Mouse (Mus musculus) granulocyte monocyte progenitor cell, adult 5-6 weeks (primary cell): ENCODE measurements at regions not wholly inside any gene's neighbourhood (a gene's known extent, or its start where the extent isn't known, plus 50 kb on each side); places are given as distances from the start of the nearest gene placed in this dataset.

Experiments used
- ATAC-seq: replicated peaks from 2 replicates; pipeline ENCODE4 v1.8.0; 2016; ENCODE audit warnings: mild to moderate bottlenecking, moderate TSS enrichment, inconsistent platforms; ENCODE audit not compliant: poor library complexity, severe bottlenecking

GRCm38 (mm10) chr15:67048621-67049020, 547.9 kb upstream of the Lrrc6 start:
- ATAC-seq, result peak; percentile 91

GRCm38 (mm10) chr15:67048148-67048547, 547.4 kb upstream of the Lrrc6 start:
- peak; percentile 84 for ATAC-seq

GRCm38 (mm10) chr15:67045920-67046804, 545.5 kb upstream of the Lrrc6 start:
- no peak for ATAC-seq

- ATAC-seq, result peak; percentile 61
Measured at GRCm38 (mm10) chr15:67045329-67045728, 544.6 kb upstream of the Lrrc6 start.

- no peak for ATAC-seq
Measured at GRCm38 (mm10) chr15:67044806-67045205, 544.1 kb upstream of the Lrrc6 start.

- 0 out of 2 replicates have a peak, but pooled peaks have one; percentile 10 for ATAC-seq
Measured at GRCm38 (mm10) chr15:67042131-67042530, 541.4 kb upstream of the Lrrc6 start.

- no peak for ATAC-seq
Measured at GRCm38 (mm10) chr15:67040229-67040628, 539.5 kb upstream of the Lrrc6 start.

GRCm38 (mm10) chr15:67039421-67039907, 538.8 kb upstream of the Lrrc6 start:
- peak; percentile 62 for ATAC-seq

- peak; percentile 66 for ATAC-seq
Measured at GRCm38 (mm10) chr15:67037647-67038046, 536.9 kb upstream of the Lrrc6 start.

GRCm38 (mm10) chr15:67036341-67036740, 535.6 kb upstream of the Lrrc6 start:
- 0 out of 2 replicates have a peak, but pooled peaks have one; percentile 9 for ATAC-seq

- ATAC-seq, result no peak
Measured at GRCm38 (mm10) chr15:67033936-67034335, 533.2 kb upstream of the Lrrc6 start.

GRCm38 (mm10) chr15:67031866-67032526, 531.3 kb upstream of the Lrrc6 start:
- ATAC-seq, result peak; percentile 66

GRCm38 (mm10) chr15:67030975-67031374, 530.3 kb upstream of the Lrrc6 start:
- peak; percentile 74 for ATAC-seq

GRCm38 (mm10) chr15:67028161-67028560, 527.5 kb upstream of the Lrrc6 start:
- ATAC-seq, result no peak

- ATAC-seq, result no peak
Measured at GRCm38 (mm10) chr15:67027751-67028150, 527.0 kb upstream of the Lrrc6 start.

GRCm38 (mm10) chr15:67025746-67026145, 525.0 kb upstream of the Lrrc6 start:
- ATAC-seq, result no peak

GRCm38 (mm10) chr15:67024386-67024785, 523.7 kb upstream of the Lrrc6 start:
- peak; percentile 22; the same call in 1 of the 2 replicates for ATAC-seq

GRCm38 (mm10) chr15:67023081-67023480, 522.4 kb upstream of the Lrrc6 start:
- no peak for ATAC-seq

- ATAC-seq, result no peak
Measured at GRCm38 (mm10) chr15:67021391-67021790, 520.7 kb upstream of the Lrrc6 start.

- no peak for ATAC-seq
Measured at GRCm38 (mm10) chr15:67019891-67020290, 519.2 kb upstream of the Lrrc6 start.

GRCm38 (mm10) chr15:67019194-67019661, 518.5 kb upstream of the Lrrc6 start:
- no peak for ATAC-seq
